10 mouse cellular contexts compared by ENCODE assay signal in the genomic region with DNA sequence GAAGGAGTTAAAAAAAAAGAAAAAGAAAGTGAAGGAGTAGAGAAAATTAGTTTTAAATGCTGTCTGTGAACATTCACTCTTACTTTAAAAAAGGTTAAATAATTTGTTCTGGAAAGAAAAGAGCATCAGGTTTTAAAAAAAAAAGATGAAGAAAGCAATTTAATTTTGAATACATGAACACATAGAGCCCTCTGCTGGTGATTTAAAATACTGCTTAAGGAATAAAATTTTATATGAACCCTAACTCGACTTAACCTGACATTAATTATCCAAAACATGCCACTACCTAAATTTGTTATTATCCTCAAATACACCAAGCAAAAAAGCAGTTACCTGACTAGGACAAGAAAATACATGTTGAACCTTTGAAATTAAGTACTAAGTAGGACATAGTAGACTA. TPM values are rescaled to one million over a fixed set of nuclear protein-coding genes. Genes with fewer than 3 reads are reported as not detected.
DNase-seq lines count a peak whose midpoint lies in the region; ATAC-seq and TF ChIP-seq lines count a peak whose summit lies in the region.
"Had no signal": no experiment of that assay in that cellular context is flagged by ENCODE, and none has a peak within 500 bp of the region (broad histone marks: within the 10 kb centered on the region; RNA-seq: fewer than 3 reads in every experiment).

No protein-coding gene starts in this region.

- H3K79me2 ChIP-seq in liver, adult 2 months (ENCODE audit: control insufficient read depth, insufficient read depth, low read length), result no peaks in the 10 kb centered on the region

- no peaks in the 10 kb centered on the region for H3K9me3 ChIP-seq in embryonic facial prominence, embryonic 11.5 days (replicated peaks; ENCODE audit: control insufficient read depth, low read length)
- H3K9me3 ChIP-seq in embryonic facial prominence, embryonic 10.5 days, result no peaks in the 10 kb centered on the region
- no peaks in the 10 kb centered on the region for H3K9me3 ChIP-seq in liver, embryonic 12.5 days (replicated peaks)

- no peak for TF ChIP-seq POLR2A in liver, adult 2 months (IDR thresholded peaks at IDR 0.05; ENCODE audit: extremely low read depth, insufficient read depth, low read length)

- H3K9ac ChIP-seq in embryonic facial prominence, embryonic 11.5 days (replicated peaks; ENCODE audit: low read length), result no peak overlapping the region
- H3K9ac ChIP-seq in liver, adult 2 months (ENCODE audit: low read depth, low read length), result no peak overlapping the region
- H3K9ac ChIP-seq in liver, embryonic 12.5 days, result no peak overlapping the region

- no peaks in the 10 kb centered on the region for H3K4me1 ChIP-seq in embryonic facial prominence, embryonic 11.5 days (ENCODE audit: control insufficient read depth, insufficient read depth, low read length)
- H3K4me1 ChIP-seq in embryonic facial prominence, embryonic 10.5 days, result no peaks in the 10 kb centered on the region
- no peaks in the 10 kb centered on the region for H3K4me1 ChIP-seq in liver, adult 2 months (ENCODE audit: control insufficient read depth, insufficient read depth, low read length)
- no peaks in the 10 kb centered on the region for H3K4me1 ChIP-seq in liver, embryonic 12.5 days

- DNase-seq in embryonic facial prominence, embryonic 11.5 days (ENCODE audit: low spot score), result peak; percentile 73
- no peak for DNase-seq in embryonic facial prominence, embryonic 10.5 days (ENCODE audit: low spot score)
- peak; percentile 23 for DNase-seq in liver, adult 2 months (ENCODE audit: extremely low read depth, low read depth, low spot score)
- peak; percentile 36 for DNase-seq in MEL-GATA-1-ER (ENCODE audit: extremely low read depth, low read depth)
- no peak for DNase-seq in spleen, adult 18-20 months
- no peak for DNase-seq in kidney, postnatal 10 days
- DNase-seq: kidney, postnatal 25 days had no signal

- H3K36me3 ChIP-seq in embryonic facial prominence, embryonic 11.5 days (replicated peaks; ENCODE audit: control insufficient read depth, insufficient read depth, low read depth, low read length), result no peaks in the 10 kb centered on the region; the same call in 1 of the 2 replicates
- H3K36me3 ChIP-seq in embryonic facial prominence, embryonic 10.5 days (replicated peaks), result peaks cover 76% of the 10 kb centered on the region
- peaks cover 43% of the 10 kb centered on the region for H3K36me3 ChIP-seq in liver, adult 2 months (ENCODE audit: control insufficient read depth, insufficient read depth, low read length)
- peaks cover 62% of the 10 kb centered on the region for H3K36me3 ChIP-seq in liver, embryonic 12.5 days

- no peak overlapping the region for H3K4me2 ChIP-seq in embryonic facial prominence, embryonic 11.5 days (ENCODE audit: low read depth, low read length)
- H3K4me2 ChIP-seq in liver, embryonic 12.5 days, result no peak overlapping the region
- H3K4me2 ChIP-seq: heart, embryonic 11.5 days had no signal

- peak; percentile 54 for TF ChIP-seq CTCF in liver, adult 2 months (IDR thresholded peaks at IDR 0.05; ENCODE audit: low read depth, low read length)

- WGBS in embryonic facial prominence, embryonic 11.5 days, result 47% methylated on average over 1 of the region's 1 CpGs
- 45% methylated on average over 1 of the region's 1 CpGs for WGBS in embryonic facial prominence, embryonic 10.5 days
- 22% methylated on average over 1 of the region's 1 CpGs for WGBS in liver, adult 2 months
- WGBS in liver, embryonic 12.5 days (ENCODE audit: insufficient replicate concordance), result 41% methylated on average over 1 of the region's 1 CpGs

- ATAC-seq in embryonic facial prominence, embryonic 11.5 days (replicated peaks; ENCODE audit: insufficient number of reproducible peaks, low FRiP score, low TSS enrichment, low read depth), result no peak
- ATAC-seq in liver, embryonic 12.5 days, result no peak
- ATAC-seq in megakaryocyte progenitor cell, adult 5-6 weeks (replicated peaks; ENCODE audit: poor library complexity), result peak; percentile 69

- H3K27ac ChIP-seq in embryonic facial prominence, embryonic 11.5 days (replicated peaks; ENCODE audit: low read depth, low read length), result no peak overlapping the region
- no peak overlapping the region for H3K27ac ChIP-seq in embryonic facial prominence, embryonic 10.5 days (replicated peaks)
- H3K27ac ChIP-seq in liver, adult 2 months (replicated peaks; ENCODE audit: insufficient read depth, low read depth, low read length), result no peak overlapping the region
- no peak overlapping the region for H3K27ac ChIP-seq in liver, embryonic 12.5 days

- no peak overlapping the region for H3K4me3 ChIP-seq in embryonic facial prominence, embryonic 11.5 days (ENCODE audit: low read depth, low read length)
- no peak overlapping the region for H3K4me3 ChIP-seq in embryonic facial prominence, embryonic 10.5 days
- no peak overlapping the region for H3K4me3 ChIP-seq in liver, adult 2 months (ENCODE audit: insufficient read depth, low read depth, low read length)
- no peak overlapping the region for H3K4me3 ChIP-seq in liver, embryonic 12.5 days

- no peaks in the 10 kb centered on the region for H3K27me3 ChIP-seq in embryonic facial prominence, embryonic 11.5 days (ENCODE audit: control insufficient read depth, insufficient read depth, low read length)
- no peaks in the 10 kb centered on the region for H3K27me3 ChIP-seq in embryonic facial prominence, embryonic 10.5 days (replicated peaks; ENCODE audit: low read depth, poor library complexity, severe bottlenecking)
- H3K27me3 ChIP-seq in liver, adult 2 months (ENCODE audit: control insufficient read depth, insufficient read depth, low read length), result no peaks in the 10 kb centered on the region
- H3K27me3 ChIP-seq in liver, embryonic 12.5 days (replicated peaks), result no peaks in the 10 kb centered on the region

RNA-seq across cellular contexts. Expression of a gene that starts 28.2 kb away (rescaled TPM):
- 31.7 and 35.8 TPM in 2 replicates for polyA plus RNA-seq in embryonic facial prominence, embryonic 11.5 days (2014; fragmentation: Nextera tagmentation; extraction: Ambion mirVana)
- polyA plus RNA-seq in embryonic facial prominence, embryonic 10.5 days (2016; fragmentation: Nextera tagmentation; extraction: Ambion mirVana), result 24.6 and 28.8 TPM in 2 replicates
- total RNA-seq in liver, adult 2 months (2014; rRNA removed), result 11.2 and 13.4 TPM in 2 replicates
- polyA plus RNA-seq in liver, adult 2 months (2012; rRNA removed), result 5.8 and 6.5 TPM in 2 replicates
- 13.4 and 14.2 TPM in 2 replicates for polyA plus RNA-seq in liver, embryonic 12.5 days (2016; fragmentation: Nextera tagmentation; extraction: Ambion mirVana)
- total RNA-seq in megakaryocyte progenitor cell, adult 5-6 weeks (2015), result 32.4 and 40.4 TPM in 2 replicates
- 37.9 and 51.5 TPM in 2 replicates for total RNA-seq in megakaryocyte progenitor cell, adult 5-6 weeks (2017)

RNA-seq across cellular contexts. Expression of a gene that starts 28.3 kb away (rescaled TPM):
- 24.0 and 24.5 TPM in 2 replicates for polyA plus RNA-seq in embryonic facial prominence, embryonic 11.5 days (2014; fragmentation: Nextera tagmentation; extraction: Ambion mirVana)
- polyA plus RNA-seq in embryonic facial prominence, embryonic 10.5 days (2016; fragmentation: Nextera tagmentation; extraction: Ambion mirVana), result 17.4 and 17.9 TPM in 2 replicates
- 6.5 and 6.6 TPM in 2 replicates for total RNA-seq in liver, adult 2 months (2014; rRNA removed)
- 6.8 and 7.0 TPM in 2 replicates for polyA plus RNA-seq in liver, adult 2 months (2012; rRNA removed)
- polyA plus RNA-seq in liver, embryonic 12.5 days (2016; fragmentation: Nextera tagmentation; extraction: Ambion mirVana), result 6.3 and 7.2 TPM in 2 replicates
- total RNA-seq in megakaryocyte progenitor cell, adult 5-6 weeks (2015), result 12.3 and 15.1 TPM in 2 replicates
- total RNA-seq in megakaryocyte progenitor cell, adult 5-6 weeks (2017), result 11.2 and 11.3 TPM in 2 replicates

Comparison
In these comparisons a context has a peak if more than half of its experiments do, and no peak if none do; other contexts are left out.
1. DNase-seq: peak in embryonic facial prominence, embryonic 11.5 days (single experiment), liver, adult 2 months (single experiment) and MEL-GATA-1-ER (single experiment); none in embryonic facial prominence, embryonic 10.5 days (single experiment), spleen, adult 18-20 months (0 of 2) and kidney, postnatal 10 days (single experiment).